Mouse (Mus musculus) erythroblast, embryonic 14.5 days (primary cell): Measurements from ENCODE around the gene H3f3a.

Experiments
- GATA1 ChIP-seq: IDR thresholded peaks from 2 replicates; pipeline ENCODE4 v1.6.1; 2012; ENCODE audit warnings: low read length, inconsistent platforms, mixed read lengths
- TAL1 ChIP-seq: IDR thresholded peaks from 3 replicates; pipeline ENCODE4 v1.6.1; 2012; ENCODE audit warnings: low read length, inconsistent platforms, mixed read lengths

- TF ChIP-seq TAL1: no peak
- no peak for TF ChIP-seq GATA1
These were observed 23.4 kb upstream of the H3f3a start for GRCm38 (mm10) chr1:180837186-180837585.
